Mouse (Mus musculus) liver, embryonic 14.5 days (tissue): ENCODE data around the gene Mbd5. TPM values are rescaled to one million over a fixed set of nuclear protein-coding genes. Genes with fewer than 3 reads are reported as not detected.

Experiments used
- ATAC-seq: fragments of 200-750 bp; cut with Nextera tagmentation; 2 replicates; pipeline ENCODE4 v1.8.0; 2017; ENCODE audit warnings: moderate number of reproducible peaks, mild to moderate bottlenecking, moderate library complexity; ENCODE audit not compliant: insufficient read depth
- DNase-seq, 3 experiments: peaks; one replicate each; pipeline ENCODE4 v3.0.0-alpha.2; 2012 to 2013; ENCODE audit warnings: low read depth in 3 of 3, low spot score in 3 of 3
- H3K27ac ChIP-seq: fragments of 300-500 bp; sonication (generic); 2 replicates; pipeline ENCODE4 v1.5.1; 2014; ENCODE audit warnings: moderate library complexity, mild to moderate bottlenecking, control low read depth, inconsistent platforms
- H3K27me3 ChIP-seq: fragments of 300-500 bp; sonication (generic); 2 replicates; pipeline ENCODE4 v1.6.1; 2014; ENCODE audit warnings: mild to moderate bottlenecking, low read length, moderate library complexity; ENCODE audit not compliant: control insufficient read depth, insufficient read depth
- H3K36me3 ChIP-seq: fragments of 300-500 bp; sonication (generic); replicated peaks from 2 replicates; pipeline ENCODE4 v1.6.1; 2014; ENCODE audit warnings: low read depth; ENCODE audit not compliant: control insufficient read depth, insufficient read depth
- H3K4me1 ChIP-seq, 2 experiments: fragments of 200-500 bp in 1 of 2; fragments of 300-500 bp in 1 of 2; sonication (generic) in 1 of 2; replicated peaks; 2 replicates each; pipeline ENCODE4 v1.6.1; 2012 to 2014; ENCODE audit warnings: antibody characterized with exemption in 1 of 2, inconsistent platforms in 1 of 2, low read length in 1 of 2; ENCODE audit not compliant: control insufficient read depth in 2 of 2, insufficient read depth in 2 of 2
- H3K4me2 ChIP-seq: fragments of 300-500 bp; sonication (generic); 2 replicates; pipeline ENCODE4 v1.6.1; 2014; ENCODE audit warnings: low read depth, mild to moderate bottlenecking, control low read depth, moderate library complexity
- H3K4me3 ChIP-seq, 2 experiments: fragments of 200-500 bp in 1 of 2; fragments of 300-500 bp in 1 of 2; sonication (generic) in 1 of 2; 2 replicates each; pipeline ENCODE4 v1.5.1; 2012 to 2014; ENCODE audit warnings: low read depth in 2 of 2, low read length in 2 of 2, mild to moderate bottlenecking in 2 of 2, control low read depth in 1 of 2, inconsistent platforms in 1 of 2, moderate library complexity in 1 of 2; ENCODE audit not compliant: insufficient read depth in 1 of 2
- H3K9ac ChIP-seq: fragments of 300-500 bp; sonication (generic); replicated peaks from 2 replicates; pipeline ENCODE4 v1.6.1; 2014; ENCODE audit warnings: mild to moderate bottlenecking, control low read depth, moderate library complexity
- H3K9me3 ChIP-seq: fragments of 300-500 bp; sonication (generic); 2 replicates; pipeline ENCODE4 v1.6.1; 2016; ENCODE audit warnings: low read length, mixed read lengths; ENCODE audit not compliant: control insufficient read depth
- CTCF ChIP-seq: IDR thresholded peaks from 2 replicates; pipeline ENCODE4 v1.5.1; 2016; ENCODE audit warnings: antibody characterized with exemption, low read depth, control low read depth
- EP300 ChIP-seq: IDR thresholded peaks from 2 replicates; pipeline ENCODE4 v1.6.1; 2016; ENCODE audit warnings: antibody characterized with exemption, low read depth
- WGBS: fragments of 180-500 bp; shearing (Covaris S2); extraction: QIAGEN DNeasy Blood & Tissue Kit; methylation state at CpG from one replicate; pipeline ENCODE4 v1.1.7; 2014; ENCODE audit not compliant: insufficient replicate concordance; 5-methylcytosine and 5-hydroxymethylcytosine counted together
- polyA plus RNA-seq, 2 experiments: library from polyadenylated mRNA; depleted of rRNA in 1 of 2; stranded (reverse) in 1 of 2; unstranded in 1 of 2; fragments of >200 nt; fragmentation: Nextera tagmentation in 1 of 2; extraction: Ambion mirVana in 1 of 2; gene quantifications; 2 replicates each; pipeline versions ENCODE4 v1.2.1 to v1.2.3; 2012 to 2014

Mbd5 gene
- polyA plus RNA-seq, 2 experiments: 1.8 to 5.7 TPM

DNA sequence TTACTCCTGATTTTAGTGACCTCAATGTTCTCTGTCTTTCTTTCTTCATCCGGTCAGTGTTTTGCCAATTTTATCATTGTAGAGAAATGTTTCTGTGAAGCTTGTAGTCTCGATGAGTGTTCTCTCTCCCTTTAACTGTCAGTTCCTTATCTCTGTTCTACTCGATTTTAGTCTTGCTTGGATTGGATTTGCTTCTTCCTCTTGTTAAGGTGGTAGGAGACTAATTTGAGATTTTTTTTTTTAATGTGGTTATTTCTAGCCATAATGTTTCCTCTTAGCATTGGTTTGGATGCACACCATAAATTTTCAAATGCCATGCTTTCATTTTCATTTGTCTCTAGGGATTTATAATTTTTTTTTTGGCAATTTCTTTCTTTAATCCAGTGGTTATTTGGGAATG lies 29.6 kb downstream of the Mbd5 start:
- Histone ChIP-seq H3K4me1 (no peaks in the 10 kb centered on the region), H3K36me3 (no peaks in the 10 kb centered on the region), H3K4me3 (no peak overlapping the region), H3K9me3 (no peaks in the 10 kb centered on the region), H3K9ac (no peak overlapping the region), H3K27ac (no peak overlapping the region), H3K4me2 (no peak overlapping the region), H3K27me3 (no peaks in the 10 kb centered on the region)
- no peak for ATAC-seq
- WGBS: 24% methylated on average over 3 of the region's 3 CpGs
- DNase-seq: no peak
- TF ChIP-seq CTCF (no peak), EP300 (no peak)

DNA sequence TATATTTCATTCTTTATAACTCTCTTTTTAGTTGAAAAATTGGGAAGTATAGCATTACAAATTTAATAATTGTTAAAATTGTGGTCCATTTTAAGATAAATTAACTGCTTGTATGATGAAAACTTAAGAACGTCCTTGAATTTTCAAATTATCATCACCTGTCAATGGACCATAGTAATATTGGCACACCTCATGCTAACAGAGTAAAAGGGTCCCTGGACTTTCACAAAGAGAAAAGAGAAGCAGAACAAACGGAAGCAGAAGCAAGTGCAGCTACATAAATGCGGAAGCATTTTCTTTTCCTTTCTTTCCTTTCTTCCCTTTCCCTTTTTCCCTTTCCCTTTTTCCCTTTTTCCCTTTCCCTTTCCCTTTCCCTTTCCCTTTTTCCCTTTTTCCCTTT lies 41.0 kb downstream of the Mbd5 start:
- TF ChIP-seq EP300 (no peak), CTCF (no peak)
- Histone ChIP-seq H3K4me1 (no peaks in the 10 kb centered on the region), H3K4me3 (no peak overlapping the region), H3K9ac (no peak overlapping the region), H3K27ac (no peak overlapping the region), H3K27me3 (no peaks in the 10 kb centered on the region), H3K4me2 (no peak overlapping the region), H3K36me3 (no peaks in the 10 kb centered on the region), H3K9me3 (no peaks in the 10 kb centered on the region)
- no peak for DNase-seq
- ATAC-seq: no peak
- WGBS: 78% methylated on average over 3 of the region's 3 CpGs

DNA sequence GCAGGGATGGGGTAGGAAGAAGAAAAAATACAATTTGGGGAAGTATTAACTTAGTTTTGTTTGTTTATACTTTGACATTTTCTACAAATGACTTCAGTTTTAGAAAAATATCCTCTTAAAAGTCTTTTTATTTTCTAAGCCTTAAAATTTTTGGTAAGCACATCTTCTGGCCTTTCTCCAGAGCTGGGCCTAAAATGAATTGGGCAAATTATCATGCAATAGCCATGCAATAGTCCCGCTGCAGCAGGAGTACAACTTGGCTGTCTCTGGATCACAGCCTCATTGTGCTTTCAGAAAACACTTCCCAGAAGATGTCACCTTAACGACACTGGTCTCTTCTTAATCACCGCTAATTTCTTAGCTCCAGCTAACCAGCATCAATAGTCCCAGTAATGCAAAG lies 91.2 kb downstream of the Mbd5 start:
- TF ChIP-seq EP300 (no peak), CTCF (no peak)
- DNase-seq (no peak), ATAC-seq (no peak)
- Histone ChIP-seq H3K4me1 (no peaks in the 10 kb centered on the region), H3K4me2 (no peak overlapping the region), H3K4me3 (no peak overlapping the region), H3K36me3 (no peaks in the 10 kb centered on the region), H3K27ac (no peak overlapping the region), H3K27me3 (no peaks in the 10 kb centered on the region), H3K9ac (no peak overlapping the region), H3K9me3 (no peaks in the 10 kb centered on the region)
- 80% methylated on average over 3 of the region's 3 CpGs for WGBS

DNA sequence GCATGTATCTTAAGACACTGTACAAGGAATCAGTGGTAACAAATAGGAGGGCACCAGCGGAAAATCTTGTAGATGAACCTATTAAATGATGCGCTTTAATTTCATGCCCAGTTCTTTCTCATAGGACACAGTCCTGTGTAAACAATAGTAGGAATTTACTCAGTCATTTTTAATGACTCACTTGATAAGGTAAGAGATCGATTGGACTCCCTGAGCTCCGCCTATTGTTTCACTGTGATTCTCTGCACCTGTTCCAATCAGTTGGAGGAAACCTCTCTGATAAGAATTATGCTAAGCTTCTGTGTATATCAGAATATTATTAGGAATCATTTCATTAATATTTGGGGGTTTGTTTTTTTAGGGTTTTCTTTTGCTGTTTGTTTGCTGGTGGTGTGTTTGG lies 100.7 kb downstream of the Mbd5 start:
- H3K27ac ChIP-seq: no peak overlapping the region
- no peak overlapping the region for H3K9ac ChIP-seq
- DNase-seq (no peak), ATAC-seq (no peak)
- H3K27me3 ChIP-seq: no peaks in the 10 kb centered on the region
- H3K4me1 ChIP-seq: no peaks in the 10 kb centered on the region
- H3K4me3 ChIP-seq: no peak overlapping the region
- no peaks in the 10 kb centered on the region for H3K9me3 ChIP-seq
- TF ChIP-seq EP300 (no peak), CTCF (no peak)
- WGBS: 73% methylated on average over 4 of the region's 4 CpGs
- no peak overlapping the region for H3K4me2 ChIP-seq
- no peaks in the 10 kb centered on the region for H3K36me3 ChIP-seq

DNA sequence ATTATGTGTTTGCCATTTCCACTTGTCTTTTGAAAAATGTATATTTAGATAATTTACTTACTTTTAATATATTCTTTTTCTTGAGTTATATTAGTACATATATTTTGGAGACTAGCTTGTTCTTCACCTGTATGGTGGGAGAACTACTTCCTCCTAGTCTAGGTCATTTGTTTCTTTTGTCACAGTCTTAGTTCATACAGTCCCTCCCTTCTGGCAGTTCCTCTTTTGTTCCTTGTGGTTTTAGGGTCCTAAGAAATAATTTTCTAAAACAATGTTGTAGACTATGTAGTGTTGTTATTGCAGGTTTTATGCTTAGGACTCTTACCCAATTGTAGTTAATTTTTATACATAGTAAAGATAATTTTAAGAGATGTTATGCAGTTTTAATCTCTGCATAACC lies 118.6 kb downstream of the Mbd5 start:
- no peak for TF ChIP-seq EP300
- no peak for TF ChIP-seq CTCF
- Histone ChIP-seq H3K27me3 (no peaks in the 10 kb centered on the region), H3K4me1 (no peaks in the 10 kb centered on the region), H3K4me3 (no peak overlapping the region), H3K27ac (no peak overlapping the region), H3K4me2 (no peak overlapping the region), H3K36me3 (no peaks in the 10 kb centered on the region), H3K9me3 (no peaks in the 10 kb centered on the region), H3K9ac (no peak overlapping the region)
- no peak for ATAC-seq
- DNase-seq: no peak

DNA sequence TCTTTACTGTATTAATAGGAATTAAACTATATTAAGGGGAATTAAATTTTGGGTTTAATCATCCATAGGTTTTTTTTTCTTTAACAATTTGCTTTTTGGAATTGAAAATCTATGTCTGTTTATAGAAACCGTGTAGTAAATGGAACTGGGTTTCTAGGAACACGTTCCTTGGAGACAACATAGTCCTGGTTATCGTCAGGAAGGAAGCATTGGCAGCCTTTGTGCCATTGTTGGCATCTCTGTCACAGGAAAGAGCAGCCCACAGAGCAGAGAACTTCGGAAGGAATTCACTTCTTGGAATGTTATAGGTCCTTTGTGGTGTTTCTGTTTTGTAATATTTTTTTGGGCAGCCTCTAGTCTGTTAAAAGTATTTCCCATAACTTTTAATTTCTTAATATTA lies 135.7 kb downstream of the Mbd5 start:
- TF ChIP-seq EP300 (no peak), CTCF (no peak)
- no peaks in the 10 kb centered on the region for H3K9me3 ChIP-seq
- DNase-seq: no peak
- no peak for ATAC-seq
- H3K9ac ChIP-seq: no peak overlapping the region
- H3K4me3 ChIP-seq: no peak overlapping the region
- H3K27me3 ChIP-seq: no peaks in the 10 kb centered on the region
- no peaks in the 10 kb centered on the region for H3K36me3 ChIP-seq
- no peak overlapping the region for H3K4me2 ChIP-seq
- H3K4me1 ChIP-seq: no peaks in the 10 kb centered on the region
- H3K27ac ChIP-seq: no peak overlapping the region
- WGBS: 39% methylated on average over 4 of the region's 4 CpGs
